Mouse (Mus musculus) naive thymus-derived CD4-positive, alpha-beta T cell, adult 2 months (primary cell): Measurements from ENCODE around the gene Htra1.

ENCODE experiments used
- DNase-seq: peaks from one replicate; pipeline ENCODE4 v3.0.0-alpha.2; 2011; ENCODE audit warnings: low read depth

Gene Htra1

GRCm38 (mm10) chr7:130935793-130936471, at the start of gene Htra1:
Gene Htra1 (plus strand): TSS chr7:130936111.
- no peak for DNase-seq

GRCm38 (mm10) chr7:130886246-130886645, 49.7 kb upstream of the Htra1 start:
- DNase-seq, result peak; percentile 38

GRCm38 (mm10) chr7:130887946-130888345, 48.0 kb upstream of the Htra1 start:
- DNase-seq, result no peak

- no peak for DNase-seq
Observed at GRCm38 (mm10) chr7:130890871-130891270, 45.0 kb upstream of the Htra1 start.

GRCm38 (mm10) chr7:130892973-130893372, 42.9 kb upstream of the Htra1 start:
- DNase-seq, result peak; percentile 72

GRCm38 (mm10) chr7:130894931-130895617, 40.8 kb upstream of the Htra1 start:
- DNase-seq, result no peak

- no peak for DNase-seq
Observed at GRCm38 (mm10) chr7:130895618-130895945, 40.3 kb upstream of the Htra1 start.

GRCm38 (mm10) chr7:130896064-130896463, 39.8 kb upstream of the Htra1 start:
- DNase-seq, result no peak

GRCm38 (mm10) chr7:130897201-130897600, 38.7 kb upstream of the Htra1 start:
- no peak for DNase-seq

GRCm38 (mm10) chr7:130898373-130898772, 37.5 kb upstream of the Htra1 start:
- DNase-seq, result no peak

- no peak for DNase-seq
Observed at GRCm38 (mm10) chr7:130900233-130900848, 35.6 kb upstream of the Htra1 start.

GRCm38 (mm10) chr7:130902929-130903328, 33.0 kb upstream of the Htra1 start:
- no peak for DNase-seq

- peak; percentile 51 for DNase-seq
Observed at GRCm38 (mm10) chr7:130903505-130904074, 32.3 kb upstream of the Htra1 start.

- DNase-seq, result no peak
Observed at GRCm38 (mm10) chr7:130904571-130905365, 31.1 kb upstream of the Htra1 start.

- no peak for DNase-seq
Observed at GRCm38 (mm10) chr7:130910841-130911240, 25.1 kb upstream of the Htra1 start.

- DNase-seq, result peak; percentile 72
Observed at GRCm38 (mm10) chr7:130914693-130915363, 21.1 kb upstream of the Htra1 start.

GRCm38 (mm10) chr7:130918260-130918659, 17.7 kb upstream of the Htra1 start:
- no peak for DNase-seq

GRCm38 (mm10) chr7:130922981-130923731, 12.8 kb upstream of the Htra1 start:
- DNase-seq, result no peak

- peak; percentile 24 for DNase-seq
Observed at GRCm38 (mm10) chr7:130930401-130930800, 5.5 kb upstream of the Htra1 start.

- DNase-seq, result no peak
Observed at GRCm38 (mm10) chr7:130932921-130933320, 3.0 kb upstream of the Htra1 start.

GRCm38 (mm10) chr7:130934654-130935053, 1.3 kb upstream of the Htra1 start:
- DNase-seq, result no peak
